Mouse (Mus musculus): ENCODE data around the gene St3gal5. TPM values are rescaled to one million over a fixed set of nuclear protein-coding genes. Genes with fewer than 3 reads are reported as not detected.
A peak's percentile ranks its signal among the peaks of the same experiment; 100 is the strongest.

Gene St3gal5
- total RNA-seq, 4 experiments from 2014 or later: 48.5 to 85.9 (median 71.1) TPM

DNA sequence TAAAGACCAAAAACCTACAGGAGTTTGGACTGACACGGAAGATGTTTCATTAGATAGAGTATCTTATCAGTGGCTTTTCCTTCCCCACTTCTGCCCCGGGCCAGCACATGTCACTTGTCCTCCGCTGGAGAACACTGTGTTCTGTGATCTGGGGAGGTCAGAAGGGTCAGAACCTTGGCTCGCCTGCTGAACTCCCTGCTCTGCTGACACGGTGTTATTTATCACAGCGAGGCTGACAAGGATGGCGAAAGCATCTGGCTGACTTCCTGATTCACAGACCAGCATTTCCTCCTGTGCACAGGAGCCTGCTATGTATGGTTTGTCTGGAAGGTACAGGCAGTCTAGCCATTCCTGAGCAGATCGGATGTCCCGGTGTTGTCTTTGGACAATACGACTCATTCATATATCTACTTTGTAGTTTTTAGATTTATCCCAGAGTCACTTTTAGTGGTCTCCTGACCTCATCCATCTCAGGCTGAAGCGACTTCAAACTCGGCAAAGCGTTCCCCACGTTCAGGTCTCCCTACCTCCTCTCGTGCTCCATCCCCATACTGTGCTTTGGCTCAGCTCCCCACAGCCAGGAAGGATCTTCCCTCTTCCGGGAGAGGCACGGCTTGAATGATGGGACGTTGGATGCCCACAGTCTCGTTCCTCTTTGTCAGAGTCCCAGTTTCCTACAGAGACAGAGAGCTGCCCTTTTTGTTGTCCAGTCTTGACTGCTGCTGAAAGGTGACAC, 64.9 kb downstream of the St3gal5 start:
- peak; percentile 38 to 67 for DNase-seq (ENCODE audit: low spot score in 2 of 2)

DNA sequence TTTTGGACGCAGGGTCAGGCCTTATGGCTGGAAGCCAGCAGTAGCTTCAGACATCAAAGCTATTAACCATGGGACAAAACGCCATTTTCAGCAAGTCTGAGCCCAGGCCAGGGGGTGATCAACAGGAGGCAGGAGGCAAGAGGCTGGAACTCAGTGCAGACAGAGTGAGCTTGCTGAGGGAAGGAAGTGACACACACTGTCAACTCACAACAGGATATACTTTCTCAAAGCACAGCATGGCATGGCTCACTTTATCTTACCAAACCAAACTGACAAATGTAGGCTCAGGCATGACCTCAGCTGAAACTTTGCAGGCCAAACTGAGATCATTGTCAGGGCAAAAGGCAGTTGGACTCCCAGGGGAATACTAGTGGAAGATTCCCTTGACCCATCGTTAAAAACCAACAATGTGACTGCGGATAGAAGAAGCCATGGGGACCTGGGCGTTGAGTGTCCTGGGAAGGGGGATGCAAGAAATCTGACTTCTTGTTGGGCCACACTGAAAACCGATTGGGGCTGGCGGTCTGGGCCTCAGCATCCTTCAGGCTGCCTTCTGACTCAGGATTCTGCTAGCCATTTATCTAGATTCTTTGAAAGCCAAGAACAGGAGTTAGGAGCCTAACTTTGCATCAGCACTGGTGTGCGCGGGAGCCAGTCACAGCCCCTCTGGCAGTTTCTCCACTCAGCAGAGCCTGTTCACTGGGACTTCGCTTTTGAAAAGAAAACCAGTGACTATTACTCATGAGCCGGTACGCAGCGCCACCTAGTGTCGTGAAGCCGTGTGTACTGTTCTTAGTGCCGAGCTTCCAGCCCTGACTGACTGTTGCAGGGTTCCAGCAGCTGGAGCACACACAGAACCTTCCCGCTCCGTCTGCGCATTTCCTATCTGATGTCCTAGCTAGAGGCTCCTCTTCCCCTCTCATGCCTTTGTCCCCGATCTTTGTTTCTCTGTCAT, 67.2 kb downstream of the St3gal5 start:
- DNase-seq (ENCODE audit: low spot score in 2 of 2): peak; percentile 82 to 85

DNA sequence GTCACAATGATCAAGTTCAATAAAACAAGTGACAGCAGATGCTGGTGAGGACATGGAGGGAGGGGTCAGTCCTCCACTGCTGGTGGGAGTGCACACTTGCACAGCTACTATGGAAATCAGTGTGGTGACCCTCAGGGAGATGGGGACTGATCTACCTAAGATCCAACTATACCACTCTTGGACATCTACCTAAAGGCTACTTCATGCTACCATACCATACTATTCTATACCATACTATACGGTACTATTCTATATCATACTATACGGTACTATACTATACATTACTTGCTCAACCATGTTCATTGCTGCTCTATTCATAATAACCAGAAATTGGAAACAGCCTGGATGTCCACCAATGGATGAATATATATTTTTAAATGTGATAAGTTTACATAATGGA, 68.5 kb downstream of the St3gal5 start:
- DNase-seq (ENCODE audit: low spot score in 2 of 2): no peak

DNA sequence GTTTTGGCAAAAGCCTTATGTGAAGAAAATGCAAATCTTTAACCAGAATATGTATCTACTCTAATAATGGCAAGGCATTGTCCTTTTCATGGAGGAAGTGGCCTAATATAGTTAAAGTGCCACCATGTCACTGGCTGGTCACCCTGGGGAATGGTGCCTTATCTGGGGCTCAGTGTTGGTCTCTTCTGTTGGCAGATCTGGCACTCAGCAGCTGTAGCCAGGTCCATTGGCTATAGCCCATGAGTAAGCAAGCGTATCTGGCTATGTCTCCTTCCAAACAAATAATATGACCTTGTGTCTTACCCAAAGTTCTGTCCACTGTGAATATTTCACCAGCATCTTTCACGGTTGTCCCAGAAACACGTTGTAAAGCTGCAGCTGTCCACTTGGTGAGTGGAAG, 74.0 kb downstream of the St3gal5 start:
- no peak for DNase-seq (ENCODE audit: low spot score in 2 of 2)

DNA sequence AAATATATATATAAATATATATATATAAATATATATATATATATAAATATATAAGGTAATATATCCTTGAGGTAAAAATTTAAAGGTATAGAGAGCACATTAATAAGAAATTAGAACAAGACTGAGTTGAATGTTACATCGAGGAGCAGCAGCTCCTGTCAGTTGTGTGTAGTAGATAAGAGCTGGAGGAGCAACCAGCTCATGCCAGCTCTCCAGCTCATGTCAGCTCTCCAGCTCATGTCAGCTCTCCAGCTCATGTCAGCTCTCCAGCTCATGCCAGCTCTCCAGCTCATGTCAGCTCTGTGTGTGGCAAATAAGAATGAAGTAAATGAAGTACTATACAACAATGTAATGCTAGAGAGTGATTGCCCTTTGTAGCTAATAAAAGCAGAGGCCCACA, 76.0 kb downstream of the St3gal5 start:
- DNase-seq (ENCODE audit: low spot score in 2 of 2): no peak

DNA sequence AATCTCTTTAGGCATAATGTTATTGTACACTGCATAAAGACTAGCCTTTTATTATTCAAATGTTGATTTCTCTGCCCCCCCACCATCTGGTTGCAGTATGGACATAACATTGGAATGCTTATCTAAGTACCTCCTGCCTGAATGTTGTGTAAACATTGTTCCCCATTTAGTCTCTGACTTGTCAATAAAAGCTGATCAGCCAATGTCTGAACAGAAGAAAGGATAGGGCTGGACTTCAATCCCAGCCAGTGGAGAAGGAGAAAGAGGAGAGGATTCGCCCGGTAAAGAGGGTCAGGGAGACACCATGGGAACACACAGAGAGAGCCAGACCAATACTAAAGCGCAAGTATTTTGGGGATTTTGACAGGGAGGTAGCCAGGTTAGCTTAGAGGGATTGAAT, 78.0 kb downstream of the St3gal5 start:
- no peak for DNase-seq (ENCODE audit: low spot score in 2 of 2)

DNA sequence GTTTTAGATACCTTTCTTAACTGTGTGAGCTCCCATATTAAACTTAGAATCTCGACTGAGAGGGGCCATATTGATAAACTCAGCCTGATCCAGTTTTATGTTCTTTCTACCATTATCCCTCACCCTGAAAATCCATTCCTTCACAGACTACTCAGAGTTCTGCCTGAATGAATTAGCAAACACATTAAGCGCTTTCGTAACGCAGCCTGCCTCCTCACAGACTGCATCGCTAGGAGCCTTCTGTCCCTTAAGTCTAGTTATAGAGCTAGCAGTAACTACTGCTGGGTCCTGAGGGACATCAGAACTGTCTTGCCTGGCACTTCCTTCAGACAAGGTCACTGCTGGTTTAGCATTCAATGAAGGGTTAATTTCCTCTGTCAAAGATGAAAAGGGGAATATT, 78.6 kb downstream of the St3gal5 start:
- no peak for DNase-seq (ENCODE audit: low spot score in 2 of 2)

DNA sequence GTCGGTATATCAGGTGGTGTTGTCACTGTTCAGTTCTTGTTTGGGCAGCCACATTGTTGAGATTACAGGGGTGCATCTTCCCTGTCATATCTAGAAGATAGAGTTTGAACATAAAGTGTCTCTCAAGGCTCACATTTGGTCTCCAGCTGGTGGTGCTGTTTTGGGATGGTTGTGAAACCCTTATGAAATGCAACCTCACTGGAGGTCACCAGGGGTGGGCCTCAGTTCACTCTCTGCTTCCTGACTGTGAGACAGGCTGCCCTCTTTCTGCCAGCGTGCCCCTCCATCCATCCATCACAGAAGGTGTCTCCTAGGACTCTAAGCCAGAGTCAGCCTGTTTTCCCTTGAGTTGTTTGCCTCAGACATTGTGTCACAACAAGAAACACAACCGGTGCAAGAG, 80.0 kb downstream of the St3gal5 start:
- no peak for DNase-seq (ENCODE audit: low spot score in 2 of 2)

DNA sequence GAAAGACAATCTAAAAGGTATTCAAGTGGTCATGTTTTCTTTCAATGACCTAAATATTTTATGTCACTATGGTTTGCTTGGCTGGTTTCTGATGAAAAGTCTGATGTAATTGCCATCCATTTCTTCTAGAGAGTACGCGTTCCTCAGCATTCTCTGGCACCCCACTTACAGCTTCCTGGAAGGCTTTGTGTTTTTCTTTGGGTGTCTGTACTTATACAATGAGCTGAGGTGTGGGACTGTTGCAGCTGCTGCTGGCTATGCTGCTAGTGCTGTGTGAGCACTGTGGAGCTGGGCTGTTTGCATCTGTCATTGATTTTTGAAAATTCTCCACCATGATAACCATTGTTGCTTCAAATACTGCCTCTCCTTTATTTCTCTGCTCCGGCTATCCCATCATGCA, 81.6 kb downstream of the St3gal5 start:
- DNase-seq (ENCODE audit: low spot score in 2 of 2): no peak

DNA sequence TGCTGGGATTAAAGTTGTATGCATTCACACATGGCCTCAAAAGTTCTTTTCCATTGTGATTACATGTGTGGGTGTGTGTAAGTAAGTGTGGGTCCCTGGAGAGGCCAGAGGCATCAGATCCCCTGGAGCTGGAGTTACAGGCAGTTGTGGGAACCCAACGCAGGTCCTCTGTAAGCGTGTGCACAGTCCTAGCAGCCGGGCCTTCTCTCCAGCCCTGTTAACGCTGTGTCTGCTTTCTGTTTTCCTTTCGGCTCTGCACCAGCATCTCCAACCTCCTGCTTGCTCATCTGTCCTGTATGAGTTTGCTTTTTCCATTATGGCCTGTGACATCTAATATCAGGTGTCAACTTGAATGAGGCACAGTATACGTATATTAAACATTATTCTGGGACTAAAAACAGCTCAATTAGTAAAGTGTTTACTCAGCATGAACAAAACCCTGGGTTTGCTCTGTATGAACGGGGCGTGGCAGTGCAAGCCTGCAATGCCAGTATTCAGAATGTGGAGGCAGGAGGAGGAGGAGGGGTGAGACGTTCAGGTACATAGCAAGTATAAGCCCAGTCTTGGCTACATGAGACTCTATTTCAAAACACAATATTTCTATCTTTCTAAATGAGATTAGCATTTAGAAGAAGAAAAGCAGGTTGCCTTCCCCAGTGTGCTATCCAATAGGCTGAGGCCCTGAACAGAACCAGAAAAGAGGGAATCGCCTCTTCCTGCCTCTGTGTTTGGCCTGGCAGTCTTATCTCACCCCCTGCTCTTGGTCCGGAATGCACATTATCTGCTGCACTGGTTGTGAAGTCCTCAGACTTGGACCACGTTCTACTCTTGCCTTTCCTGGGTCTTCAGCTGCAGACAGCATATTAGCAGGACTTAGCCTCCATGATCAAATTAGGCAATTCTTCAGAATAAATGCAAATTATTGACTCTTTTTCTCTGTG, 82.4 kb downstream of the St3gal5 start:
- no peak for DNase-seq (ENCODE audit: low spot score in 2 of 2)

DNA sequence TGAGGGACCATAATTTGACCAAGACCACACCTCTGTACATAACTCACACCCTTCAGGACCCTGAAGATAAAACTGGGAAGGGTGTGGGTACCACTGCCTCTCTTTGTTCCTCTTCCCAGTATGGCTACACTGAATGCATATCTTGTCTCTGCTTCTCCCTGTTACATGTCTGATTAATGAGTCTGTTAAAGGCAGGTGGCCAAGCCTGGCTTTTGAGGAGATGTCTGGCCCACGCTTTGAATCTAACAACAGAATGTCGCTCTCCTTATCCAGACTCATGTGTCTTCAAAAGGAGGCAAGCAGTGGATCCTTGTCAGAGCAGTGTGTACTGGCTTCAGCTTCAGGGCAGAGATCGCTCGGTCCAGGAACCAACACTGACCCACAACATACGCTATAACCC, 87.2 kb downstream of the St3gal5 start:
- no peak for DNase-seq (ENCODE audit: low spot score in 2 of 2)

DNA sequence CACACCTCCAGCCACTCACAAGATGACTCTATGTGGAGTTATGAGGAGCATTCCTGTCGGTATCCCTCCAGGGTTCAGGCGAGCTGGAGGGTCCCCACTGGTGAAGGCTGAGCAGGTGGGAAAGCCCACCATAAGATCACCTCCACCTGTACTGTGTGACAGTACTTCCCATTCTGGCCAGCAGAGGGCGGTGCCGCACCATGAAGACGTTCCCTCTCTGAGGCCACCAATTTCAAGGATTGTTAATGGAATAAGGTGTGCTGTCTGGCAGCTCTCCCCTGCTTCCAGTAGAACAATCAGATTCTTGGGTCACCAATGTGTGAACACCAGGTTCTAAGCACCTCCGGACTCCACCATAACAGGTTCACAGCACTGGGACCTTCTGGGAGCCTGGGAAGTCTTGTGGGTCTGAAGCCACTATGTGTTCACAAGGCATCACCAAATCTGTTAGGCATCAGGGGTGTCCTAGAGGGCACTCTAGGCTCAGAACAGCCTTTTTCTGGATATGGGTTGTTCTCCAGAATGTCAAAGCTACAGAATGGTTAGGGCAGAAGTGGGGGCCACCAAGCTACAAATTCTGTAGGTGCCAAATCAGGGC, 88.6 kb downstream of the St3gal5 start:
- peak; percentile 66 to 68 for DNase-seq (ENCODE audit: low spot score in 2 of 2)

DNA sequence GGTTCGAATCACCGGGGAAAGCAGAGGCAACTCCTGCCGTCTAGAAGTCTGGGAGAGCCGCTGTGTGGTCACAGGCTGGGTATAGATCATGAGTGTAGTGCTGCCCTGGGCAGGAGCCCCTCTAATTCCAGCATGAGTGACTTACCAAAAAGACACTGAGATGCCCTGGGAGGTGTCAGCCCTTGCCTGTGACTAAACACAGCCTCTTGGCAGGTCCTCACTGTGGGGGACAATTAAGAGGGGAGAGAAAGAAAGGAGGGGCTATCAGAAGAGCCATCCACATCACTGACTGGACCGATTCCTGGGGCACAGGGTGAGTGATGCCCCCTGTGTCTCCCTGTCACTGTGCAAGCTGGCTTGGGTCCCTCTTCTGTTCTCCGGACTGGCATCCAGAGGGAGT, 89.4 kb downstream of the St3gal5 start:
- DNase-seq (ENCODE audit: low spot score in 2 of 2): no peak

DNA sequence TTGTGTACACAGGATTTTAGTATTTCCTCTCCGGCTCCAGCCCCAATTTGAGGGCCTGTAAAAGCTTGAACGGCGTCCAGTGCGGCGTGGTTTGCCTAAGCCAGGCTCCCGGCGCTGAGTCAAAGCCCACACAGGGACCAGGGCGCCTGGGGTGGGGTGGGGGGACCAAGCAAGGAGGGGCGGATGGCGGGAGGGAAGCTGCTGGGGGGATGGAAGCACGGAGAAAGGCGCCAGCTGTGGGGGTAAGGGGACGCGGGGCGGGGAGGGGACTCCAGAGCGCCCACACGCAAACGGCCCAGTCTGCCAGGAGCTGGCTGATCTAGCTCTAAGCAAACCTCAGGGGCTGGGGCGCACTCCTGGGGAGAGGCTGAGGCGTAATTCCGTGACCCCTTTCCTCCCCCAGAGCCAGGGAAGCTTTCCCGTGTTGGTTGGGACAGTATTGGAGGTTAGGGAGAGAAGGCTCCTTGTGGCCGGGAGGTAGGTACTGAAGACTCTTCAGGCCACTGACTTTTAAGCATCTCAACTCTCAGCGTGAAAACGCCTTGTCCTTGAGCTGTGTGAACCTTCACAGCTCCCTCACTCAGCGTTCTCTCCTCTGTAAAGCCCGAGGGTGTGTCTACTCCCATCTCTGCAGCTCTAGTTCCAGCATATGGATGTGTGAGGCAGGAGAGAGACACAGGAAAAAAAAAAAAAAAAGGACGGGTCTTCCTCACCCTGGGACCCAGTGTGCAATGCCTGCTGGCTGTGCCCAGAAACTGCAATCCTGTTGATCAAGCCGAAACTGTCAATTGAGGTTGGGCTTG, 91.9 kb downstream of the St3gal5 start:
- peak in 1 of 2 experiments; percentile 38 for DNase-seq (ENCODE audit: low spot score in 2 of 2)

DNA sequence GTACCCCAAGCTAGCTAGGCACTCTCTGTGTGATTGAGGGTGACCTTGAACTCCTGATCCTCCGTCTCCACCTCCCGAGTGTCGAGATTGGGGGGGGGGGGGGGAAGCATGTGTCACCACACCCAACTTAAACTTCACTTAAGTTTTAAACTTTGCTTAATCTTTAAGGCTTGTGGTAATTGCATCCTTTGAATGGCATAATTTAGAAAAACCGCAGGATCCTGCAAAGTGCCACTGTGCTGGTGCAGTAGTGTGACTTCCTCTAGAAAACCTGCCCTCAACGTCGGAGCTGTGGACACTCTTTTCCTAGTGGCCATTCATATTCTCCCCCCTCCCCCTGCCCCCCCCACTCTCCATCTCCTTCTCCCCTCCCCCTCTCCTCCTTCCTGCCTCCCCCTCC, 92.7 kb downstream of the St3gal5 start:
- no peak for DNase-seq (ENCODE audit: low spot score in 2 of 2)

DNA sequence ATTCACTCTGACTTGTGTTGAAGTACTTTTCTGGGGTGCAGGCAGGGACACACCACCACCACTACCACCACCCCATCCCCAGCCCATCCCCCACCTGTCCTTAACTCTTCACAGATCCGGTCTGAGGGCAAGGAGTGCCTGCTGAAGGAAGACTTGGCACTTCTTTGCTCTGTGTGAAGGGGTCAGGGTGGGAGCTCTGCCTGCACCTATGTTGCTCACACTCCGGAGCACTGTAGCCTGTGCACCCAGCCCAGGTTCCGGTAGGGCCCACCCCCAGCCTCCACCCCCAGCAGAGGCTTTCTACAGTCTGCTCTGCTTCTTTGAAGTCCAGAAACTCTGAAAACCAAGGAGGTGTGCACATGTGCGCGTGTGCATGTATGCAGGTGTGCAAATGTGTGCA, 93.2 kb downstream of the St3gal5 start:
- no peak for DNase-seq (ENCODE audit: low spot score in 2 of 2)

DNA sequence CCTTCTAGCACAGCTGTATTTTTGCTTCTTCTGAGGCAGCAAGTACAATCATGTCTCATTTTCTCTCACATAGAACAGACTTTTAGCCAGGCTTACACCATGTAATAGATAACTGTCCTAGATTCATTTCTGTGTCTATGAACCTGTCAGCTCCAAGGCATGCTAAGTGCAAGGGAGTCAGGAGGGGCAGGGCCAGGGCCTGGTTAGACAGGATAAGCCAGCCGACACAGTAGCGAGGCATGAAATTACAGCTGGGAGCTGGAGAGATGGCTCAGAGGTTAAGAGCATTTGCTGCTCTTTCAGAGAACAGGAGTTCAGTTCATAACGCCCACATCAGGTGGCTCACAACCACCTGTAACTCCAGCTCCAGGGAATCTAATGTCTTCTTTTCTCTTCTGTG, 99.3 kb downstream of the St3gal5 start:
- DNase-seq (ENCODE audit: low spot score in 2 of 2): no peak

DNA sequence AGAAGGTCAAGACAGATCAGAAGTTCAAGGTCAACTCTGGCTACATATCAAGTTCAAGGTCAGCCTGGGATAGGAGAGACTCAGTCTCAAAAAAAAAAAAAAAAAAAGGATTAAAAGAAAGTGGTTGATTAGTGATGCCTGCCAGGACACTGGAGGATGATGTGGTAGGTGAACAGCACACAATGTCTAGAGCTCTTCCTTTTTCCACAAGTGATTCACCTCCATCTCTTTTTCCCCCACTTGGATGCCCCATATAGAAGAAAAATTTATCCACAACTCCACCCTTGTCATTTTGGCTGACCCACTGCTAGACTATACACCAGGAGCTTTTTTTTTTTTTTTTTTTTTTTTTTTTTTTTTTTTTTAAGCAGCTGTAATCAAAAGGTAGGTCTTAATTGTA, 100.1 kb downstream of the St3gal5 start:
- DNase-seq (ENCODE audit: low spot score in 2 of 2): no peak

DNA sequence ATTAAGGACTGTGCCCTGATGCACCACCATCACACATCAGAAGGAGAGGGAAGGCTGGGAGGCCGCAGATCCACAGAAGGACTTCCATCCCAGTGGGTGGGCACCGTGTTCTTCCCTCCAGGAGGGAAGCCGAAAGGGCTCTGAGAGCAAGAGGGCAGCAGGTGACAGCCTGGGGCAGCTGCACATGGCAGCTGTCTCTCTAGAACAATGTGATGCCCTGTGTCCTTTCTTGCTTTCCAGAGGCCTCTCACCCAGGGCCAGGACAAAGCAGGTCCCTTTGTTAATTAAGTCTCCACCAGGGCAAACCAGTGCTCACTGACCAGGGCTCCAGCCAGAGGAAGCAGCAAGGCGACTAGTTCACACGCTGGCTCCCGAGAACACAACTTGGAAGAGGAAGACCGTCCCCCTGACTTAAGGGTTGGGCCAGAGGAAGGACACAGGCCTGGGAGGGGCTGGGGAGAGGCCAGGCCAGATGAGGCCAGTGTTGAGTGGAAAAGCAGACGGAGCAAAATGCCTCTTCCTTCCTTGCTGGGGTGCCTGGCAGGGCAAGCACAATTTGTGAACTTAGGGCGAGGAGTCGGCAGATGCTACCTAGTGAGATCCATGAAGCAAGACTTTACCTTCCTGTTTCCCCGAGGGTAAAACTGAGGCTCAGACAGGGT, 103.3 kb downstream of the St3gal5 start:
- peak; percentile 33 to 51 for DNase-seq (ENCODE audit: low spot score in 2 of 2)

DNA sequence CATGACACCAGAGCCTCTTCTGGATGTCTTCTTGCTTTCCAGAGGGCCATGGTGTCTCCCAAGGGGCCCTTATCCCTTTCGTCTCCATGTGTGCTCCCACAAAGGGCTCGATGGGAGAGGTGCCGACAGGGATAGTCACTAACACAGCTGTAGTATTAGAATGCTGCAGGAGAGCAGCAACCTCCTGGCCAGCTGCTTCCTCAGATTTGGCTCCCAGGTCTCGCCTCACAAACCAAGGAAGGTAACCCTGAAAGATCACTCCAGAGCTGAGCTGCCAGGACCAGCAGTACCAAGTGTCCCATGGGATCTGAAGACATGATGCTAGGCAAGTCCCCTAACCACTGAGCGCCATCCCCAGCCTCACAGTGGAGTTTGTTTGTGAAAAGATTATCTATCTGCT, 105.3 kb downstream of the St3gal5 start:
- no peak for DNase-seq (ENCODE audit: low spot score in 2 of 2)
